Mouse (Mus musculus): Measurements from ENCODE around the gene Rnaseh2b.

GRCm38 (mm10) chr14:62376115-62376514 lies 83.7 kb downstream of the Rnaseh2b start:
- TF ChIP-seq CTCF (IDR thresholded peaks at IDR 0.05; ENCODE audit: low read depth, low read length) = no peak
- no peak for TF ChIP-seq POLR2A (IDR thresholded peaks at IDR 0.05; ENCODE audit: insufficient read depth, low read length)
